Mouse (Mus musculus) limb, embryonic 11.5 days (tissue): ENCODE data around the gene Rnft2. TPM values are rescaled to one million over a fixed set of nuclear protein-coding genes. Genes with fewer than 3 reads are reported as not detected.

Source experiments
- ATAC-seq: fragments of 200-750 bp; cut with Nextera tagmentation; 2 replicates; pipeline ENCODE4 v1.8.0; 2017; ENCODE audit warnings: low read depth; ENCODE audit not compliant: insufficient number of reproducible peaks, low FRiP score, low TSS enrichment
- DNase-seq: peaks from one replicate; pipeline ENCODE4 v3.0.0-alpha.2; 2015; ENCODE audit warnings: low spot score
- H3K27ac ChIP-seq: fragments of 300-500 bp; sonication (generic); replicated peaks from 2 replicates; pipeline ENCODE4 v1.5.1; 2014; ENCODE audit warnings: low read depth, mild to moderate bottlenecking, low read length
- H3K27me3 ChIP-seq: fragments of 300-500 bp; sonication (generic); 2 replicates; pipeline ENCODE4 v1.6.1; 2014; ENCODE audit warnings: mild to moderate bottlenecking, low read length, mixed read lengths; ENCODE audit not compliant: control insufficient read depth, insufficient read depth
- H3K36me3 ChIP-seq: fragments of 300-500 bp; sonication (generic); 2 replicates; pipeline ENCODE4 v1.6.1; 2014; ENCODE audit warnings: mild to moderate bottlenecking, low read length, moderate library complexity, mixed read lengths; ENCODE audit not compliant: control insufficient read depth, insufficient read depth
- H3K4me1 ChIP-seq: fragments of 300-500 bp; sonication (generic); 2 replicates; pipeline ENCODE4 v1.6.1; 2014; ENCODE audit warnings: low read length, mixed read lengths; ENCODE audit not compliant: control insufficient read depth, insufficient read depth
- H3K4me2 ChIP-seq: fragments of 300-500 bp; sonication (generic); 2 replicates; pipeline ENCODE4 v1.6.1; 2014; ENCODE audit warnings: low read depth, mild to moderate bottlenecking, moderate library complexity; ENCODE audit not compliant: severe bottlenecking
- H3K4me3 ChIP-seq: fragments of 300-500 bp; sonication (generic); 2 replicates; pipeline ENCODE4 v1.5.1; 2014; ENCODE audit warnings: low read depth, low read length
- H3K9ac ChIP-seq: fragments of 300-500 bp; sonication (generic); 2 replicates; pipeline ENCODE4 v1.6.1; 2014; ENCODE audit warnings: mild to moderate bottlenecking, low read length
- H3K9me3 ChIP-seq: fragments of 300-500 bp; sonication (generic); 2 replicates; pipeline ENCODE4 v1.6.1; 2016; ENCODE audit warnings: low read length; ENCODE audit not compliant: control insufficient read depth
- WGBS: fragments of 180-500 bp; shearing (Covaris S2); extraction: QIAGEN DNeasy Blood & Tissue Kit; methylation state at CpG from one replicate; pipeline ENCODE4 v1.1.7; 2014; 5-methylcytosine and 5-hydroxymethylcytosine counted together
- polyA plus RNA-seq: library from polyadenylated mRNA; unstranded; fragments of >200 nt; fragmentation: Nextera tagmentation; extraction: Ambion mirVana; gene quantifications from 2 replicates; pipeline ENCODE4 v1.2.1, GENCODE M21; 2014

Gene Rnft2
- polyA plus RNA-seq, 1 experiment from 2014 or later: 4.0 TPM

- ATAC-seq (no peak), DNase-seq (no peak)
- H3K27me3 ChIP-seq: no peaks in the 10 kb centered on the region
- peaks cover 9% of the 10 kb centered on the region; the same call in 1 of the 2 replicates for H3K36me3 ChIP-seq
- WGBS: 84% methylated on average over 10 of the region's 10 CpGs
- no peaks in the 10 kb centered on the region for H3K9me3 ChIP-seq
- H3K9ac ChIP-seq: no peak overlapping the region
- H3K4me3 ChIP-seq: no peak overlapping the region
- no peaks in the 10 kb centered on the region for H3K4me1 ChIP-seq
- no peak overlapping the region for H3K4me2 ChIP-seq
- no peak overlapping the region for H3K27ac ChIP-seq
These were observed 97.7 kb downstream of the Rnft2 start for GRCm38 (mm10) chr5:118147264-118147663.

- peaks cover 4% of the 10 kb centered on the region; the same call in 1 of the 2 replicates for H3K36me3 ChIP-seq
- H3K9me3 ChIP-seq: no peaks in the 10 kb centered on the region
- DNase-seq (no peak), ATAC-seq (no peak)
- no peak overlapping the region for H3K9ac ChIP-seq
- 93% methylated on average over 15 of the region's 15 CpGs for WGBS
- no peaks in the 10 kb centered on the region for H3K27me3 ChIP-seq
- no peak overlapping the region for H3K4me2 ChIP-seq
- no peaks in the 10 kb centered on the region for H3K4me1 ChIP-seq
- H3K4me3 ChIP-seq: no peak overlapping the region
- H3K27ac ChIP-seq: no peak overlapping the region
These were observed 98.8 kb downstream of the Rnft2 start for GRCm38 (mm10) chr5:118145999-118146679.

DNA sequence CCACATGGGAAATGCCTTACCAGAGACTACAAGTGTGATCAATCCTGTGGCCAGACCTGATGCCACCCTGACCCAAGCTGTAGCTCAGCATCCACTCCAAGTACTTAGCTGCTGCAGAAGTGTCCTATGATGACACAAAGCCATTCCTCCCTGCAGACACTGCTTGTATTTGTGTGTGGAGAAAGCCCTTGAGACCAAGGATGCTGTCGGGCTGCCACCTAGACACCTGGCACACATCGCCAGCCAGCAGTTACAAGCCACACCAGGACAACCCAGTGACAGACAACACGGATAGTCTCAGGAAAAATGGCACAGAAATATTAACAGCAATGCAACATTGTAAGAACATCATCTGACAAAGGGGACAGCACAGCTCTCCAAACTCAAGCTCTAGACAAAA lies 99.5 kb downstream of the Rnft2 start:
- 92% methylated on average over 3 of the region's 3 CpGs for WGBS
- DNase-seq (no peak), ATAC-seq (no peak)
- H3K9me3 ChIP-seq: no peaks in the 10 kb centered on the region
- no peaks in the 10 kb centered on the region for H3K27me3 ChIP-seq
- no peak overlapping the region for H3K9ac ChIP-seq
- no peaks in the 10 kb centered on the region for H3K4me1 ChIP-seq
- no peak overlapping the region for H3K27ac ChIP-seq
- H3K4me3 ChIP-seq: no peak overlapping the region
- peaks cover 3% of the 10 kb centered on the region; the same call in 1 of the 2 replicates for H3K36me3 ChIP-seq
- H3K4me2 ChIP-seq: no peak overlapping the region

DNA sequence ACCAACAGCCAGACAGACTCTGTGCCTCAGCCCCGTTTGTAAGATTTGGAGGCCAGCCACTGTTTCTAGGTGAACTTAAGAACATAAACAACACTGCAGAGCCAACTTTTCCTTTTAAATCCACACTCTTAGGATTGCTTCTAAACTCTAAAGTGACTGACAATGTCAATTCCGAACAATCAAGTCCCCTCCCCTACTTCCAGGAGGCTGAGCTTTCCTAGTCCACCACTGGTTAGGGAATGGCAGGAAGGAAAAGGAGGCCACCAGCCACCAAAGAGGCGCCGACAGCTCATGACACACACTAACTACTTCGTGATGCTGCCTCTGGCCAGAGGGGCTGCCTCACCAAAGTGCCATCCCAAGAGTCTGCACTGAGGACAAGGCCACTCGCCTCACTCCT lies 100.1 kb downstream of the Rnft2 start:
- Histone ChIP-seq H3K4me3 (no peak overlapping the region), H3K27me3 (no peaks in the 10 kb centered on the region), H3K27ac (no peak overlapping the region), H3K9ac (no peak overlapping the region), H3K4me2 (no peak overlapping the region), H3K36me3 (peaks cover 3% of the 10 kb centered on the region; the same call in 1 of the 2 replicates), H3K4me1 (no peaks in the 10 kb centered on the region), H3K9me3 (no peaks in the 10 kb centered on the region)
- no peak for ATAC-seq
- DNase-seq: no peak
- WGBS: 81% methylated on average over 6 of the region's 6 CpGs

- no peak overlapping the region for H3K4me3 ChIP-seq
- no peak for ATAC-seq
- 89% methylated on average over 4 of the region's 4 CpGs for WGBS
- no peak for DNase-seq
- H3K36me3 ChIP-seq: peaks cover 3% of the 10 kb centered on the region; the same call in 1 of the 2 replicates
- no peaks in the 10 kb centered on the region for H3K9me3 ChIP-seq
- no peak overlapping the region for H3K9ac ChIP-seq
- H3K4me1 ChIP-seq: no peaks in the 10 kb centered on the region
- no peaks in the 10 kb centered on the region for H3K27me3 ChIP-seq
- H3K27ac ChIP-seq: no peak overlapping the region
- no peak overlapping the region for H3K4me2 ChIP-seq
These were observed 100.6 kb downstream of the Rnft2 start for GRCm38 (mm10) chr5:118144327-118144726.

- Histone ChIP-seq H3K36me3 (peaks cover 3% of the 10 kb centered on the region; the same call in 1 of the 2 replicates), H3K9ac (no peak overlapping the region)
These were observed 101.5 kb downstream of the Rnft2 start for GRCm38 (mm10) chr5:118143211-118144026.

GRCm38 (mm10) chr5:118142471-118142870 lies 102.4 kb downstream of the Rnft2 start:
- ATAC-seq: no peak
- H3K4me1 ChIP-seq: no peaks in the 10 kb centered on the region
- H3K9me3 ChIP-seq: no peaks in the 10 kb centered on the region
- no peaks in the 10 kb centered on the region for H3K27me3 ChIP-seq
- H3K36me3 ChIP-seq: peaks cover 3% of the 10 kb centered on the region; the same call in 1 of the 2 replicates
- no peak overlapping the region for H3K4me2 ChIP-seq
- no peak overlapping the region for H3K9ac ChIP-seq
- 85% methylated on average over 8 of the region's 8 CpGs for WGBS
- H3K27ac ChIP-seq: no peak overlapping the region
- DNase-seq: no peak
- H3K4me3 ChIP-seq: no peak overlapping the region

More at GRCm38 (mm10) chr5:118143211-118144026, 101.5 kb downstream of the Rnft2 start:
- 89% methylated on average over 12 of the region's 12 CpGs for WGBS
- no peaks in the 10 kb centered on the region for H3K9me3 ChIP-seq
- H3K27ac ChIP-seq: no peak overlapping the region
- H3K4me3 ChIP-seq: no peak overlapping the region
- DNase-seq (no peak), ATAC-seq (no peak)
- H3K4me2 ChIP-seq: no peak overlapping the region
- no peaks in the 10 kb centered on the region for H3K4me1 ChIP-seq
- no peaks in the 10 kb centered on the region for H3K27me3 ChIP-seq
